Mouse (Mus musculus) cerebellum, postnatal 36 days (tissue): ENCODE results near the gene Tbc1d21.

Source experiments
- DNase-seq, 2 experiments: peaks; one replicate each; pipeline ENCODE4 v3.0.0; 2021 to 2022; ENCODE audit warnings: mixed read lengths in 2 of 2

The Tbc1d21 gene

GRCm38 (mm10) chr9:58341795-58342194 lies 28.5 kb downstream of the Tbc1d21 start:
- DNase-seq = no peak

DNA sequence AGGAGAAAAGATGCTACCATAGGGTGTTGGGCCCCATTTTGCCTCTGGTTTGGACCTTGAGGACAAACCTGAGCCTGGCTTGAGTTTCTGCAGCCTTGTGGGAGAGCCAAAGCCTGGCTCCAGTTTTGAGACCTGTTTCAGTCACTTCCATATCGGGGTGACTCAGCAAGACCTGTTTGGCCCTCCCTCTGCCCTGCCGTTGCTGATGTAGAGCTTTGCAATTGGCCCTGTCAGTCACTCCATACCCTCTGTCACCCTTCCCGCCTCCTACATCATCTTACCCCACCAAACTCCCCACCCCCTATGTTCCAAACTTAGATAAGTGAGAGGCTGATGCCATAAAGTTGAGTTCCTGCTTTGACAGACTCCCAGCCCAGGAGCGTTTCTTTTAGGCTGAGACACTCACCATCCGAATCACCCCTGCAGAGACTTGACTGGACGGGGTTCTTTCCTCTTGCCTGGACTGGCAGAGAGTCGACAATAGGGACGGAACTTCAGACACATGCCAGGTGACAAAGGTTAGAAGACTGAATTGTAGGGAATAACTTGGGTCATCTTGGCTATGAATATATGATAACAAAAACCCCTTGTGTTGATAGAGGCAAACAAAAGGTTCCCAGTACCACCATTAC lies 33.5 kb downstream of the Tbc1d21 start:
- no peak for DNase-seq

DNA sequence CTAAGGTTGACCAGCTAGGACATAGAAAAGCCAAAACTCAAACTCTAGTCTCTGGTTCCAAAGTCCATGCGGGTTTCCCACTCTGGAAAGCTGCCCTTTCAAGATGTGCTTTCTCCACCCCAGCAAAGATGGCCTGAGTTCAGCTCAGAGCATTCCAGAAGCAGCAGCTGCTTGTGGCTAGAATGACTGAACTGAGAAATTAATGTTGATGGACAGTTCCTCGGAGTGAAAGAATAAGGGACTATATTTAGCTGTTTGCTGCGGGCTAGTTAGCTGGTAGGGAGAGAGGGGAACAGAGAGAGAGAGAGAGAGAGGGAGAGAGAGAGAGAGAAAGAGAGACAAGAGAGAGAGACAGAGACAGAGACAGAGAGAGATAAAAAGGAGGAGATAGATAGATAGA lies 39.0 kb downstream of the Tbc1d21 start:
- no peak for DNase-seq

DNA sequence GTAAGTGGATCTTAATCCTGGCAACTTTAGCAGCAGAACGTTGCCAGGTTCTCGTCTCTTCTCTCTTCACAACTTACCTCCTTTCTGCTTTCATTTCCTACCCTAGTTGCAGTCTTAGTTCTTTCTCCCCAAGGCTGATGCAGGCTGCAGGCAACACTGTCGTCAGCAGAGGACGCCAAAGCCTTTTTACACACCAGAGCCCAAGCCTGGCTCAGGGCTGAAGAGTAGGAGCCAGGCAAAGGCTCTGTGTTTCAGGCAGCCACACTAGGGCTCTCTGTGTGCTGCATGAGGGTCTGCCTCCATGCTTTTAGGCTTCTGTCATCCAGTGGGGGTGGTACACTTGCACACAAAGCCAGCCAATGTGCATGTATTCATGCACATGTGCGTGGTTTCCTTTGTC lies 40.0 kb downstream of the Tbc1d21 start:
- DNase-seq = peak; percentile 68 to 70

DNA sequence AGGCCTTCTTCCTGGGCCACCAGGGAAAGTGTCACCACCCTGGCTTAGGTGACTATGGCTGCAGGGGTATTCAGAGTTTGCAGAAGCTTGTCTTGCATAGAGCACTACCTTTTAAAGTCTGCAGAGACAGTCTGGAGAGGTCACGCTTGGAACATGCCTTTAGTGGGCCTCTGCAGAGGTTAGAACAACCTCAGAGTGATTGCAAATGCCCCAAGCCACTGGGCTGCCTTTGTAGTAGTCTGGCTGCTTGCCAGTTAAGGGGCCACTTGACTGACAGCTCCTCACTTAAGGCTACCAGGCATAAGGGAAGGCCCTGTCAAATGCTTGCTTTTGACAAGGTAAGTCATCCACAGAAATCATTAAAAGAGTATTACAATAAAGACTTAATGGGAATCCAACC lies 42.9 kb downstream of the Tbc1d21 start:
- DNase-seq = no peak

DNA sequence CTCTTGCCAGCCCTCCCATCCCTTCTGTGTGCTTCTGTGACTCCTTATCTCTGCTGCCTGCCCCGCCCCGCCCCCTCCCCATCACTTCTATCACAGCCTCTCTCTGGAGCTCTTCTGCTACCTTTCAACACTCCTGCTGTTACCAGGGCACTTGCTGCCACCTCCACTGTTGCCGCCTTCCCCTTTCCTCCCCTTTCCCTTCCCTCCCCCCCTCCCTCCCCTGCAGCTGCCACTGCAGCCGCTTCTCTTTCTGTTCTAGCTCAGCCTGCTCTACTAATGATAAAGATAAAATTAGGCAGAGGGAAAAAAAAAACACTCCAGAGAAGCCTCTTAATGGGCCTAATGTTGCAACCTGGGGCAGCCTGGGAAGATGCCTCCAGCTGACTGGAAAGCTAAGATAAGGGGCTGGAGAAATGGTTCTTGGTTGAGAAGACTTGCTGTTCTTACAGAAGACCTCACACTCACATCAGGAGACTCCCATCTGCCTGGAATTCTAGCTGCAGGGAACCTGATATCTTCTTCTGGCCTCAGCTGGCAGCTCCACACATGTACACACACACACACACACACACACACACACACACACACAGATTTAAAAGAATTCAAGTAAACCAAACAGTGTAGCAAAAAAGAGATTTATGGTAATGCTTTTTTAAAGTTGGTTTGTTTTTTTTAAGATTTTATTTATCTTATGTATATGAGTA lies 43.6 kb downstream of the Tbc1d21 start:
- no peak for DNase-seq

GRCm38 (mm10) chr9:58321681-58322080 lies 48.6 kb downstream of the Tbc1d21 start:
- no peak for DNase-seq

- DNase-seq = no peak
Observed at GRCm38 (mm10) chr9:58318317-58318716, 51.9 kb downstream of the Tbc1d21 start.

DNA sequence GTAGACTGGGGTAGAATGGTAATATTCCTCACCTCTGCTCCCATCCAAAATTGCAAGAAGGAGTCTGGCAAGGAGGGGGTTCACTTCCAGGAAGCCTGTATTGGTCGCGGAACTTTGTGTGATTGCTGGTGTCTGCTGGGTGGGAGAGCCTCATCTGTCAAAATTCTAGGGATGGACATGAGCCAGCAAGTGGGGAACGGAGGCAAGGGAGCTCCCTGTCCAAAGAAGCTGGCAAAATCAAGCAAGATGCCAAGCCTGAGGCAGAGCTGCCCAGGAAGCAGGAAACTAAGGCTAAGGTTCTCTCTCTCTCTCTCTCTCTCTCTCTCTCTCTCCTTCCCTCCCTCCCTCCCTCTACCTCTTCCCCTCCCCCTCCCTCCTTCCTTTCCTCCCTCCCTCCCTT lies 52.9 kb downstream of the Tbc1d21 start:
- DNase-seq = no peak

DNA sequence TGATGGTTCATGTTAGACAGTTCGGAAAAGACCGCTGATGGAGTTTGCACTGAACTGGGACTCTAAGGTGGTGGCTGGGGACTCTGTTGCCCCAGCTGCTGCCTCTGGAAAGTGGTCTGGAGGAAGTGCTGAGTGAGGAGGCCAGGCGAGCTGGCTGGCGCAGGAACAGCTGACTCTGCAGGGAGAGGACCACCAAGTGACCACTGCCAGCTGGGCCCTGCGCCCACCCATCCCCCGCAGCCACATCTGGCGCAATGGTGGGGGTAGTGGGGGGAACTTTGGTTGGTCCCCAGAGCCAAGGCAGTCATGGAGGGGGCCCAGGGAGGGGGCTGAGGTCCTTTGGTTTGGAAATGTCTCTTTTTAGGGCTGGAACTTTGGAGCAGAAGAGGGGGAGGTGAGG lies 53.5 kb downstream of the Tbc1d21 start:
- DNase-seq = no peak

DNA sequence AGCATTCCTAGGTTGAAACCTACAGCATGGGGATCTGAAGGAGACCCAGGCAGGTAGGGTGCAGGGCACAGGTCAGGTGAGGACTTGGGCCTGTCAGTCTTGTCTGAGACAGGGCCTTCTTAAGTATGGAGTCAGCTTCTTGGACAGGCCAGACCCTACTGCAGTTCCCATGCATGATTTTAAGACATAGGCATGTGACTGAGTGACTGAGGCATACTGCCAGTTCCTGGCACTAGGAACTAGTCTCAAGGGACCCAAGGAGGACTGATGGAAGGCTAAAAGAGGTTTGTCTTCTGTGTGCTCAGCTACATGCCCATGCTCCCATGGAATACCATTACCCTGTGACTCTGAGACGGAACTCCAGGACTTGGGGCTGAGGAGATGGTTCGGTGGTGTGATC lies 54.4 kb downstream of the Tbc1d21 start:
- DNase-seq = no peak

GRCm38 (mm10) chr9:58314682-58315360 lies 55.4 kb downstream of the Tbc1d21 start:
- DNase-seq = no peak

- DNase-seq = no peak
Observed at GRCm38 (mm10) chr9:58312944-58313359, 57.3 kb downstream of the Tbc1d21 start, which contains the start of gene Loxl1. Gene Loxl1 (minus strand): TSS chr9:58313186.

- no peak for DNase-seq
Observed at GRCm38 (mm10) chr9:58312196-58312943, 57.9 kb downstream of the Tbc1d21 start.

DNA sequence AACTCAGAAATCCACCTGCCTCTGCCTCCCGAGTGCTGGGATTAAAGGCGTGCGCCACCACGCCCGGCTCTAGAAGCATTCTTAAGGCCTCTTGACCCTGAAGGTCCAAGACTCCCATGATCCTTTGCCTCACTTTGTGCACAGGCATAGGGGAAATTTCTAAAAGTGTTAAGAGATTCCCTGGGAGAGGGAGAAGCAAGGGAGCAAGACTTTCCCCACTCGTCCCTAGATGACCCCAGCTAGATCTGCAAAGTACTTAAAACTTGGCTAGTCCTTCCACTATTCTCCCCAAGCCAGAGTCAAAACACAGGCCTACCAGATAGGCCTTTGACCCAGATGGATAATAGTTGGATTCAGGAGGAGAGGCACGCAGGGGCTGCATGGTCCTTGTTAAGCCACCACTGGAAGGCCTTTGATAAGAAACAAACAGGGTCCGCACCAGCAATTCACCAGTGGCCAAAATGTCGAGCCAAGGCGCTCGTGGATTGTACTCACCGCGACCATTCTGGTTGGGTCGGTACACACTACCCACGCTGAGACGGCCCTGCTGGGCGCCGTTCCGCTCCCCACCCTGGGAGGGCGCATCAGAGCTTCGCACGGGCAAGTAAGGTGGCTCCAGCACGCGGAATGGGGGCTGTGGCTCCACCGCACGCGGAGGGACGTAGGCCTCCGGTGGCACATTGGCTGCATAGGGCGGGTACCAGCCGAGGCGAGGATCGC lies 58.9 kb downstream of the Tbc1d21 start:
- DNase-seq = no peak

- DNase-seq = no peak
Observed at GRCm38 (mm10) chr9:58310043-58310660, 60.1 kb downstream of the Tbc1d21 start.
